Mouse (Mus musculus): ENCODE data around the gene Ywhag. TPM values are rescaled to one million over a fixed set of nuclear protein-coding genes. Genes with fewer than 3 reads are reported as not detected.

Ywhag gene
- 193 and 202 TPM in 2 replicates for polyA plus RNA-seq (2015; fragmentation: Nextera tagmentation; extraction: Ambion mirVana)

- H3K4me1 ChIP-seq (ENCODE audit: insufficient read depth, low read length), result peaks cover 13% of the 10 kb centered on the region
- H3K9ac ChIP-seq (replicated peaks; ENCODE audit: low read length), result peak within 1 kb of the TSS; percentile 92
- H3K9me3 ChIP-seq (ENCODE audit: low read length), result no peaks in the 10 kb centered on the region
- under 1% methylated on average over 48 of the region's 48 CpGs for WGBS
- peak within 1 kb of the TSS; percentile 92 for H3K27ac ChIP-seq (ENCODE audit: low read length)
- H3K27me3 ChIP-seq (ENCODE audit: insufficient read depth, low read length), result no peaks in the 10 kb centered on the region
- peak within 1 kb of the TSS; percentile 94 for H3K4me3 ChIP-seq (ENCODE audit: low read length)
- H3K4me2 ChIP-seq (replicated peaks; ENCODE audit: low read depth, low read length), result peak within 1 kb of the TSS; percentile 73
- peak; percentile 99 for ATAC-seq (ENCODE audit: low FRiP score, low TSS enrichment)
- H3K36me3 ChIP-seq (ENCODE audit: insufficient read depth, low read length), result peaks cover 24% of the 10 kb centered on the region
These were observed at the start of gene Ywhag for GRCm38 (mm10) chr5:135934481-135935175. Ywhag (minus strand) TSS chr5:135934616.

- peak; percentile 71 for ATAC-seq (ENCODE audit: low FRiP score, low TSS enrichment)
- Histone ChIP-seq H3K27ac (ENCODE audit: low read length) (no peak overlapping the region), H3K4me3 (ENCODE audit: low read length) (no peak overlapping the region), H3K4me2 (replicated peaks; ENCODE audit: low read depth, low read length) (no peak overlapping the region), H3K9me3 (ENCODE audit: low read length) (no peaks in the 10 kb centered on the region), H3K4me1 (ENCODE audit: insufficient read depth, low read length) (no peaks in the 10 kb centered on the region), H3K9ac (replicated peaks; ENCODE audit: low read length) (no peak overlapping the region), H3K36me3 (ENCODE audit: insufficient read depth, low read length) (no peaks in the 10 kb centered on the region), H3K27me3 (ENCODE audit: insufficient read depth, low read length) (no peaks in the 10 kb centered on the region)
- WGBS, result 34% methylated on average over 6 of the region's 6 CpGs
These were observed 48.0 kb upstream of the Ywhag start for GRCm38 (mm10) chr5:135982398-135982797.

- 71% methylated on average over 8 of the region's 8 CpGs for WGBS
- H3K27ac ChIP-seq (ENCODE audit: low read length), result no peak within 1 kb of the TSS
- H3K27me3 ChIP-seq (ENCODE audit: insufficient read depth, low read length), result no peaks in the 10 kb centered on the region
- no peak for ATAC-seq (ENCODE audit: low FRiP score, low TSS enrichment)
- no peaks in the 10 kb centered on the region for H3K9me3 ChIP-seq (ENCODE audit: low read length)
- no peaks in the 10 kb centered on the region for H3K4me1 ChIP-seq (ENCODE audit: insufficient read depth, low read length)
- no peaks in the 10 kb centered on the region for H3K36me3 ChIP-seq (ENCODE audit: insufficient read depth, low read length)
- no peak within 1 kb of the TSS for H3K4me2 ChIP-seq (replicated peaks; ENCODE audit: low read depth, low read length)
- H3K9ac ChIP-seq (replicated peaks; ENCODE audit: low read length), result no peak within 1 kb of the TSS
- no peak within 1 kb of the TSS for H3K4me3 ChIP-seq (ENCODE audit: low read length)
These were observed 45.5 kb upstream of the Ywhag start, which contains the start of gene Zp3 for GRCm38 (mm10) chr5:135979904-135980303. Zp3 (plus strand) TSS chr5:135980099.

- Histone ChIP-seq H3K4me2 (replicated peaks; ENCODE audit: low read depth, low read length) (no peak overlapping the region), H3K9me3 (ENCODE audit: low read length) (no peaks in the 10 kb centered on the region), H3K4me3 (ENCODE audit: low read length) (no peak overlapping the region), H3K9ac (replicated peaks; ENCODE audit: low read length) (no peak overlapping the region), H3K27me3 (ENCODE audit: insufficient read depth, low read length) (no peaks in the 10 kb centered on the region), H3K27ac (ENCODE audit: low read length) (no peak overlapping the region), H3K36me3 (ENCODE audit: insufficient read depth, low read length) (no peaks in the 10 kb centered on the region), H3K4me1 (ENCODE audit: insufficient read depth, low read length) (no peaks in the 10 kb centered on the region)
- ATAC-seq (ENCODE audit: low FRiP score, low TSS enrichment), result no peak
- WGBS, result 81% methylated on average over 5 of the region's 5 CpGs
These were observed 45.0 kb upstream of the Ywhag start for GRCm38 (mm10) chr5:135979381-135979780.

- no peak overlapping the region for H3K27ac ChIP-seq (ENCODE audit: low read length)
- H3K27me3 ChIP-seq (ENCODE audit: insufficient read depth, low read length), result no peaks in the 10 kb centered on the region
- H3K4me3 ChIP-seq (ENCODE audit: low read length), result no peak overlapping the region
- no peaks in the 10 kb centered on the region for H3K9me3 ChIP-seq (ENCODE audit: low read length)
- ATAC-seq (ENCODE audit: low FRiP score, low TSS enrichment), result no peak
- 91% methylated on average over 8 of the region's 8 CpGs for WGBS
- no peaks in the 10 kb centered on the region for H3K36me3 ChIP-seq (ENCODE audit: insufficient read depth, low read length)
- H3K9ac ChIP-seq (replicated peaks; ENCODE audit: low read length), result no peak overlapping the region
- no peak overlapping the region for H3K4me2 ChIP-seq (replicated peaks; ENCODE audit: low read depth, low read length)
- no peaks in the 10 kb centered on the region for H3K4me1 ChIP-seq (ENCODE audit: insufficient read depth, low read length)
These were observed 41.7 kb upstream of the Ywhag start for GRCm38 (mm10) chr5:135975893-135976668.

- peak; percentile 58 for ATAC-seq (ENCODE audit: low FRiP score, low TSS enrichment)
- Histone ChIP-seq H3K4me1 (ENCODE audit: insufficient read depth, low read length) (no peaks in the 10 kb centered on the region), H3K27ac (ENCODE audit: low read length) (no peak within 1 kb of the TSS), H3K4me2 (replicated peaks; ENCODE audit: low read depth, low read length) (peak within 1 kb of the TSS; percentile 39), H3K27me3 (ENCODE audit: insufficient read depth, low read length) (no peaks in the 10 kb centered on the region), H3K4me3 (ENCODE audit: low read length) (peak within 1 kb of the TSS; percentile 34), H3K9me3 (ENCODE audit: low read length) (no peaks in the 10 kb centered on the region), H3K9ac (replicated peaks; ENCODE audit: low read length) (peak within 1 kb of the TSS; percentile 30), H3K36me3 (ENCODE audit: insufficient read depth, low read length) (no peaks in the 10 kb centered on the region)
- WGBS, result 10% methylated on average over 9 of the region's 9 CpGs
These were observed 39.9 kb upstream of the Ywhag start, which contains the start of gene Ssc4d for GRCm38 (mm10) chr5:135974365-135974764. Ssc4d (minus strand) TSS chr5:135974531.

GRCm38 (mm10) chr5:135971876-135972275 is 37.5 kb upstream of the Ywhag start:
- H3K27ac ChIP-seq (ENCODE audit: low read length), result no peak overlapping the region
- no peak overlapping the region for H3K9ac ChIP-seq (replicated peaks; ENCODE audit: low read length)
- H3K36me3 ChIP-seq (ENCODE audit: insufficient read depth, low read length), result no peaks in the 10 kb centered on the region
- H3K4me2 ChIP-seq (replicated peaks; ENCODE audit: low read depth, low read length), result no peak overlapping the region
- ATAC-seq (ENCODE audit: low FRiP score, low TSS enrichment), result no peak
- H3K9me3 ChIP-seq (ENCODE audit: low read length), result no peaks in the 10 kb centered on the region
- 86% methylated on average over 7 of the region's 7 CpGs for WGBS
- H3K27me3 ChIP-seq (ENCODE audit: insufficient read depth, low read length), result no peaks in the 10 kb centered on the region
- no peaks in the 10 kb centered on the region for H3K4me1 ChIP-seq (ENCODE audit: insufficient read depth, low read length)
- H3K4me3 ChIP-seq (ENCODE audit: low read length), result no peak overlapping the region

- H3K36me3 ChIP-seq (ENCODE audit: insufficient read depth, low read length), result no peaks in the 10 kb centered on the region
- no peak for ATAC-seq (ENCODE audit: low FRiP score, low TSS enrichment)
- no peak overlapping the region for H3K27ac ChIP-seq (ENCODE audit: low read length)
- peaks cover 5% of the 10 kb centered on the region for H3K4me1 ChIP-seq (ENCODE audit: insufficient read depth, low read length)
- WGBS, result 72% methylated on average over 6 of the region's 6 CpGs
- no peak overlapping the region for H3K4me2 ChIP-seq (replicated peaks; ENCODE audit: low read depth, low read length)
- no peaks in the 10 kb centered on the region for H3K9me3 ChIP-seq (ENCODE audit: low read length)
- no peak overlapping the region for H3K4me3 ChIP-seq (ENCODE audit: low read length)
- no peak overlapping the region for H3K9ac ChIP-seq (replicated peaks; ENCODE audit: low read length)
- no peaks in the 10 kb centered on the region for H3K27me3 ChIP-seq (ENCODE audit: insufficient read depth, low read length)
These were observed 35.8 kb upstream of the Ywhag start for GRCm38 (mm10) chr5:135970247-135970646.

- Histone ChIP-seq H3K27me3 (ENCODE audit: insufficient read depth, low read length) (no peaks in the 10 kb centered on the region), H3K4me2 (replicated peaks; ENCODE audit: low read depth, low read length) (no peak overlapping the region), H3K4me1 (ENCODE audit: insufficient read depth, low read length) (peaks cover 8% of the 10 kb centered on the region), H3K9me3 (ENCODE audit: low read length) (no peaks in the 10 kb centered on the region), H3K4me3 (ENCODE audit: low read length) (no peak overlapping the region), H3K9ac (replicated peaks; ENCODE audit: low read length) (no peak overlapping the region), H3K27ac (ENCODE audit: low read length) (no peak overlapping the region), H3K36me3 (ENCODE audit: insufficient read depth, low read length) (no peaks in the 10 kb centered on the region)
- ATAC-seq (ENCODE audit: low FRiP score, low TSS enrichment), result no peak
- 67% methylated on average over 1 of the region's 1 CpGs for WGBS
These were observed 34.4 kb upstream of the Ywhag start for GRCm38 (mm10) chr5:135968781-135969180.

GRCm38 (mm10) chr5:135966866-135967265 is 32.5 kb upstream of the Ywhag start:
- Histone ChIP-seq H3K36me3 (ENCODE audit: insufficient read depth, low read length) (no peaks in the 10 kb centered on the region), H3K4me3 (ENCODE audit: low read length) (no peak overlapping the region), H3K4me2 (replicated peaks; ENCODE audit: low read depth, low read length) (no peak overlapping the region), H3K27ac (ENCODE audit: low read length) (no peak overlapping the region), H3K9ac (replicated peaks; ENCODE audit: low read length) (no peak overlapping the region), H3K4me1 (ENCODE audit: insufficient read depth, low read length) (peaks cover 14% of the 10 kb centered on the region), H3K27me3 (ENCODE audit: insufficient read depth, low read length) (no peaks in the 10 kb centered on the region), H3K9me3 (ENCODE audit: low read length) (no peaks in the 10 kb centered on the region)
- WGBS, result 60% methylated on average over 9 of the region's 9 CpGs
- ATAC-seq (ENCODE audit: low FRiP score, low TSS enrichment), result no peak
